Mouse (Mus musculus) hindbrain, embryonic 13.5 days (tissue): ENCODE results near the gene Ppip5k1. TPM values are rescaled to one million over a fixed set of nuclear protein-coding genes. Genes with fewer than 3 reads are reported as not detected.
"Not testable (repeated sequence)": the region's sequence is repeated elsewhere in the genome, so short reads cannot be mapped to it uniquely, and the experiment has no call there.

Experiments
- ATAC-seq: fragments of 200-750 bp; cut with Nextera tagmentation; 2 replicates; pipeline ENCODE4 v1.8.0; 2017; ENCODE audit warnings: moderate TSS enrichment; ENCODE audit not compliant: low FRiP score
- H3K27ac ChIP-seq: fragments of 300-500 bp; sonication (generic); 2 replicates; pipeline ENCODE4 v1.5.1; 2015; ENCODE audit warnings: inconsistent platforms, mild to moderate bottlenecking, moderate library complexity
- H3K27me3 ChIP-seq: fragments of 300-500 bp; sonication (generic); 2 replicates; pipeline ENCODE4 v1.6.1; 2015; ENCODE audit warnings: mild to moderate bottlenecking, inconsistent platforms
- H3K36me3 ChIP-seq: fragments of 300-500 bp; sonication (generic); 2 replicates; pipeline ENCODE4 v1.6.1; 2015; ENCODE audit warnings: mild to moderate bottlenecking, inconsistent platforms
- H3K4me1 ChIP-seq: fragments of 300-500 bp; sonication (generic); replicated peaks from 2 replicates; pipeline ENCODE4 v1.6.1; 2015; ENCODE audit warnings: inconsistent platforms
- H3K4me2 ChIP-seq: fragments of 300-500 bp; sonication (generic); 2 replicates; pipeline ENCODE4 v1.6.1; 2015; ENCODE audit warnings: inconsistent platforms, mild to moderate bottlenecking, moderate library complexity
- H3K4me3 ChIP-seq: fragments of 300-500 bp; sonication (generic); 2 replicates; pipeline ENCODE4 v1.5.1; 2015; ENCODE audit warnings: mild to moderate bottlenecking, inconsistent platforms
- H3K9ac ChIP-seq: fragments of 300-500 bp; sonication (generic); 2 replicates; pipeline ENCODE4 v1.6.1; 2015; ENCODE audit warnings: mild to moderate bottlenecking, inconsistent platforms
- H3K9me3 ChIP-seq: fragments of 300-500 bp; sonication (generic); 2 replicates; pipeline ENCODE4 v1.6.1; 2016; ENCODE audit warnings: inconsistent platforms
- WGBS: fragments of 180-500 bp; shearing (Covaris S2); methylation state at CpG from one replicate; pipeline ENCODE4 v1.1.7; 2015; 5-methylcytosine and 5-hydroxymethylcytosine counted together
- polyA plus RNA-seq: library from polyadenylated mRNA; unstranded; fragments of >200 nt; fragmentation: Nextera tagmentation; extraction: Ambion mirVana; gene quantifications from 2 replicates; pipeline ENCODE4 v1.2.1, GENCODE M21; 2015

Gene Ppip5k1
- polyA plus RNA-seq, result 18.6 and 19.3 TPM in 2 replicates

DNA sequence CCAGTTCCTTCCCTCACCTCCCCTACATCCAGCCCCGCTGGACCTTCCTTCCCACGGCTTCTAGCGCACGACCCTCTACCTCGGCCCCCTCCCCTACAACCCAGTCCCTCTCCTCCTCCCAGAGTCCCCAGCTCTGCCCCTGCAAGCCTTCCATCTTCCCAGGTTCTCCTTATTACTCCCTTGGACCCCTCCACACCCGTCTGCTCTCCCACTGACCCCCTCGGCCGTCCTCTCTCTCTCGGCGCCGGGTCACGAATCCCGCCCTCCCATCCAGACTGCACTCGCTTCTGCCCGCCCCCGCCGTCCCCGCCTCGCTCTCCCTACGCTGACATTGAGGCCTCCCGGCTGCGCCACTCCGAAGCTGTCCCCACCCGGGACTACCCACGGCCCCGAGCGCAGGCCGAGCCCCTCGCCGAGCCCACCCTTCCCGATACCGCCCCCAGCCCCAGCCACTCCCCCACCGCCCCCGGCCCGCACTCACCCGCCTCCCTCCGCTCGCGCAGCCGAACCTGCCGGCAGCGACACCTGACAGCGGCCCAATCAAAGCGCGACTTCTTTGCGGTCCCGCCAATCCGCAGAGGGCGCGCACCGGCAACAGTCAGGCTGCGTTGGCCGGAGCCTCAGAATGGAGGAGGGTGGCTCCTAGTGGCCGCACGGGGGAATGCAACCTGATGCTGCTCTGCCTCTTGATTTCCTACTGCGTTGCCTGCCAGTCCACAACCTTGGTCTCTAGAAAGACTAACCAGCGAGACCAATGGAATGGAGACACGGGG is at the start of gene Ppip5k1:
Ppip5k1 (minus strand) TSS at position 577 of the 773 bp plus-strand sequence.
- Histone ChIP-seq H3K9ac (peak within 1 kb of the TSS; percentile 85), H3K9me3 (no peaks in the 10 kb centered on the region), H3K36me3 (0 out of 2 replicates have a peak, but pooled peaks cover 3% of the 10 kb centered on the region), H3K4me3 (peak within 1 kb of the TSS; percentile 71), H3K4me2 (peak within 1 kb of the TSS; percentile 60), H3K27me3 (peaks cover 39% of the 10 kb centered on the region), H3K27ac (peak within 1 kb of the TSS; percentile 91), H3K4me1 (peaks cover 30% of the 10 kb centered on the region)
- ATAC-seq, result peak; percentile 97
- 1% methylated on average over 58 of the region's 58 CpGs for WGBS

GRCm38 (mm10) chr2:121403296-121403695 is 48.1 kb upstream of the Ppip5k1 start:
- H3K4me2 ChIP-seq, result no peak overlapping the region
- no peaks in the 10 kb centered on the region for H3K9me3 ChIP-seq
- H3K36me3 ChIP-seq, result no peaks in the 10 kb centered on the region; the same call in 1 of the 2 replicates
- H3K9ac ChIP-seq, result no peak overlapping the region
- no peak overlapping the region for H3K27ac ChIP-seq
- no peaks in the 10 kb centered on the region for H3K27me3 ChIP-seq
- H3K4me3 ChIP-seq, result no peak overlapping the region
- no peaks in the 10 kb centered on the region for H3K4me1 ChIP-seq
- ATAC-seq, result no peak

GRCm38 (mm10) chr2:121396624-121397023 is 41.4 kb upstream of the Ppip5k1 start:
- Histone ChIP-seq H3K9me3 (no peaks in the 10 kb centered on the region), H3K4me1 (no peaks in the 10 kb centered on the region), H3K27ac (no peak overlapping the region), H3K9ac (no peak overlapping the region), H3K36me3 (peaks cover 11% of the 10 kb centered on the region), H3K27me3 (no peaks in the 10 kb centered on the region), H3K4me3 (no peak overlapping the region), H3K4me2 (no peak overlapping the region)
- WGBS, result 19% methylated on average over 8 of the region's 8 CpGs
- ATAC-seq, result no peak

GRCm38 (mm10) chr2:121386961-121387575 is 31.9 kb upstream of the Ppip5k1 start, which contains the start of gene Strc:
TSS of gene Strc (minus strand) at chr2:121387168.
- not testable (repeated sequence) for H3K4me1 ChIP-seq, H3K4me3 ChIP-seq, H3K36me3 ChIP-seq, H3K4me2 ChIP-seq, H3K27me3 ChIP-seq, H3K9me3 ChIP-seq, H3K27ac ChIP-seq, ATAC-seq, H3K9ac ChIP-seq
- 98% methylated on average over 17 of the region's 17 CpGs for WGBS

DNA sequence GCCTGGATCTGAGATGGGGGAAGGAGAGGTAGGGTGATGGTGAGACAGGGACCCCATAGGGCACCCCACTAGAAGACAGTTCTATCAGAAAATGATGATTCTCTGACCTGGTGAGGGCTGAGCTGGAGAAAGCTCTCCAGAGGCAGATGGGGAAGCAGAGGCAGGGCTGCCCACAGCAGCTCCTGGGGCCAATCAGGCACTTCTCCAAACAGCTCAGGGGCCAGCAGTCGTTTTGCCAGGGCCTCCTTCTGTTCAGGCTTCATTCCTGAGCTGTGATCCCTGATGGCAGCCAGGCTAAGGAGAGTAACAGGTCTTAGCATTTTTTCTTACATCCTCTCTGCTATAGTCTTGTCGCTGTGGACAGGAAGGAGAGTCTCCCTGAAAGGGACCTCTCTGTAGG is 19.6 kb upstream of the Ppip5k1 start:
- ATAC-seq, result no peak
- H3K4me2 ChIP-seq, result no peak overlapping the region
- H3K9me3 ChIP-seq, result no peaks in the 10 kb centered on the region
- no peak overlapping the region for H3K27ac ChIP-seq
- no peak overlapping the region for H3K4me3 ChIP-seq
- no peak overlapping the region for H3K9ac ChIP-seq
- H3K27me3 ChIP-seq, result no peaks in the 10 kb centered on the region
- no peaks in the 10 kb centered on the region for H3K36me3 ChIP-seq
- 62% methylated on average over 2 of the region's 2 CpGs for WGBS
- H3K4me1 ChIP-seq, result no peaks in the 10 kb centered on the region

- H3K4me1 ChIP-seq, result no peaks in the 10 kb centered on the region
- no peak overlapping the region for H3K4me2 ChIP-seq
- WGBS, result 90% methylated on average over 3 of the region's 3 CpGs
Measured at GRCm38 (mm10) chr2:121372266-121372665, 17.1 kb upstream of the Ppip5k1 start.

DNA sequence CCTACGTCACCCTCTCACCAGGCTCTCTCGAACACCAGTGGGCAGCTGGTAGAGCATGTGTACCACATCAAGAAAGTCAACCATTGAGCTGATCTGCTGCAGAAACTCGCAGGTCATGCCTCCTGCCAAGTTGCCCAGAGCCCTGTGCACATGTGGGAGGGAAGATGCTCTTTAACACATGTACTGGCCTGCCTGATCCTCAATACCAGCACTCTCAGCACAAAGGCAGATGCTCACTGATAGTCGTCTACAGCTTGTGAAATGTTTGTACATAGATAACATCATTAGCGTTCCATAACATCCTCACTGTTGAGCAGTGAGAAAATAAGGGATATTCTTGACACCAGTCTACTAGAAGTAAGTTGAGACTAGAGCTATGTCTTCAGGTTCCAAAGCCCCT is 15.7 kb upstream of the Ppip5k1 start:
- no peak overlapping the region for H3K4me3 ChIP-seq
- no peaks in the 10 kb centered on the region for H3K4me1 ChIP-seq
- H3K9ac ChIP-seq, result no peak overlapping the region
- no peaks in the 10 kb centered on the region for H3K36me3 ChIP-seq
- H3K27ac ChIP-seq, result no peak overlapping the region
- H3K4me2 ChIP-seq, result no peak overlapping the region
- WGBS, result 88% methylated on average over 5 of the region's 5 CpGs
- ATAC-seq, result no peak
- no peaks in the 10 kb centered on the region for H3K27me3 ChIP-seq
- no peaks in the 10 kb centered on the region for H3K9me3 ChIP-seq

More at GRCm38 (mm10) chr2:121372266-121372665, 17.1 kb upstream of the Ppip5k1 start:
- no peak for ATAC-seq
- Histone ChIP-seq H3K27me3 (no peaks in the 10 kb centered on the region), H3K9me3 (no peaks in the 10 kb centered on the region), H3K36me3 (no peaks in the 10 kb centered on the region), H3K4me3 (no peak overlapping the region), H3K9ac (no peak overlapping the region), H3K27ac (no peak overlapping the region)

DNA sequence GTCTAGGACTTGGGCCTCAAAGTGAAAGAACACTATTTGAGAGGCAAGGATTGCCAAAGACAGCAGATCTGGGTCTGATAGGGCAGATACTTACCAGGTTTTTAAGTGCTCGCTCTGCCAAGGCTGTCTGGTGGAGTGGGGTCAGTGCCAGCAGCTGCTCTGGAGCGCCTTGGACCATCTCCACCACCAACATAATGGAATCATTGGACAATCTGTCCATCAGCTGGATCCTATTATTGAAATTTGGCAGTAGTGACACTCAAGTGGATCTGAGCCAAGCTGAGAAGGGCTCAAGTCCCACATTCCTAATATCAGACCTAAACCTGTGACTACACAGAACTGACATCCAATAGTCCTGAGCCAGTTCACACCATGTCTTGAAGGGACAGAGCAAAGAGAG is 13.6 kb upstream of the Ppip5k1 start:
- Histone ChIP-seq H3K36me3 (no peaks in the 10 kb centered on the region; the same call in 1 of the 2 replicates), H3K4me1 (no peaks in the 10 kb centered on the region), H3K4me3 (no peak overlapping the region), H3K9ac (no peak overlapping the region), H3K27ac (no peak overlapping the region), H3K9me3 (no peaks in the 10 kb centered on the region), H3K4me2 (no peak overlapping the region), H3K27me3 (no peaks in the 10 kb centered on the region)
- no peak for ATAC-seq
- WGBS, result 85% methylated on average over 2 of the region's 2 CpGs

DNA sequence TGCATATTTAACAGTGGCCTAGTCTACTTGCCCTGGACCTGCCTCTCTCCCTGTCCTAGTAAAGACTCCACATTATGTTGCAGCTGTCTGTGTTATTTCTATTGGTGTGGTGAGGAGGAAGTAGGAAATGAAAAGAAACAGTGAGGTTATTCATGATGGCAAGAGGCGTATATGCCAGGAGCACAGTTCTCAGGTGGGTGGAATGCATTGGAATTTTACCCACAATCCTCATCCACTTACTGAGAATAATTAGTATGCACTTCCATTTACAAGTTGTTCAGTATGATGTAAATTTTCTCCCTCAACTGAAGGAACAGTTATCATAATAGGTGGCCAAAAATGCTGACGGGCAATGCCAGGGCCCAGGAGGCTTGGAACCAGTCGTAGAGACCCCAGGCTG is 8.5 kb upstream of the Ppip5k1 start:
- H3K4me1 ChIP-seq, result peaks cover 10% of the 10 kb centered on the region
- no peak overlapping the region for H3K4me2 ChIP-seq
- H3K27me3 ChIP-seq, result peaks cover 30% of the 10 kb centered on the region
- H3K9ac ChIP-seq, result no peak overlapping the region
- no peak overlapping the region for H3K27ac ChIP-seq
- 82% methylated on average over 3 of the region's 3 CpGs for WGBS
- no peaks in the 10 kb centered on the region; the same call in 1 of the 2 replicates for H3K36me3 ChIP-seq
- H3K9me3 ChIP-seq, result no peaks in the 10 kb centered on the region
- no peak for ATAC-seq
- H3K4me3 ChIP-seq, result no peak overlapping the region

DNA sequence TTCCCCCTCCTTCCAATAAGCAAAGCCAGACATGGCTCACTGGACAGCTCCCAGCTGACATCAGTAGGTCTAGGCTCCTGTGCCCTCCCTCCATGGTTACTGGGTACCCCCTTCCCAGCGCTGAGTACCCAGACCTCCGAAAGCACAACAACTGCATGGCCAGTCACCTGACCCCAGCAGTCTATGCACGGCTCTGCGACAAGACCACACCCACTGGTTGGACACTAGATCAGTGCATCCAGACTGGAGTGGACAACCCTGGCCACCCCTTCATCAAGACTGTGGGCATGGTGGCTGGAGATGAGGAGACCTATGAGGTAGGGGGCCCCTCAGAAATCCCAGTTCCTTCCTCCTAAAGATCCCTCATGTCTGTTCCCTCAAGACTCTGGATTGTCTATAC is 4.3 kb upstream of the Ppip5k1 start:
- WGBS, result 62% methylated on average over 4 of the region's 4 CpGs
- ATAC-seq, result no peak
- Histone ChIP-seq H3K27me3 (peaks cover 58% of the 10 kb centered on the region), H3K4me3 (peak overlapping the region; percentile 47), H3K9ac (peak overlapping the region; percentile 29; the same call in 1 of the 2 replicates), H3K4me1 (peaks cover 25% of the 10 kb centered on the region), H3K36me3 (no peaks in the 10 kb centered on the region; the same call in 1 of the 2 replicates), H3K9me3 (no peaks in the 10 kb centered on the region), H3K4me2 (peak overlapping the region; percentile 62), H3K27ac (no peak overlapping the region)

GRCm38 (mm10) chr2:121358381-121358780 is 3.2 kb upstream of the Ppip5k1 start:
- no peaks in the 10 kb centered on the region for H3K36me3 ChIP-seq
- ATAC-seq, result peak; percentile 72
- peak overlapping the region; percentile 62 for H3K4me2 ChIP-seq
- H3K27ac ChIP-seq, result peak overlapping the region; percentile 45
- peaks cover 58% of the 10 kb centered on the region for H3K27me3 ChIP-seq
- peaks cover 30% of the 10 kb centered on the region for H3K4me1 ChIP-seq
- 1% methylated on average over 16 of the region's 16 CpGs for WGBS
- peak overlapping the region; percentile 47 for H3K4me3 ChIP-seq
- no peaks in the 10 kb centered on the region for H3K9me3 ChIP-seq
- peak overlapping the region; percentile 76 for H3K9ac ChIP-seq

GRCm38 (mm10) chr2:121357961-121358360 is 2.8 kb upstream of the Ppip5k1 start:
- Histone ChIP-seq H3K9me3 (no peaks in the 10 kb centered on the region), H3K27ac (no peak overlapping the region), H3K9ac (peak overlapping the region; percentile 76), H3K4me1 (peaks cover 30% of the 10 kb centered on the region), H3K27me3 (peaks cover 58% of the 10 kb centered on the region), H3K4me3 (peak overlapping the region; percentile 47), H3K36me3 (no peaks in the 10 kb centered on the region), H3K4me2 (peak overlapping the region; percentile 62)
- 3% methylated on average over 4 of the region's 4 CpGs for WGBS
- no peak for ATAC-seq
